Mouse (Mus musculus): ENCODE data around the gene Asz1. TPM values are rescaled to one million over a fixed set of nuclear protein-coding genes. Genes with fewer than 3 reads are reported as not detected.

The Asz1 gene
- polyA plus RNA-seq, 1 experiment from 2014 or later = not detected

GRCm38 (mm10) chr6:18029746-18030656 is 78.9 kb downstream of the Asz1 start, which contains the start of gene Wnt2:
TSS of gene Wnt2 (minus strand) at chr6:18030585.
- DNase-seq (ENCODE audit: low spot score) = peak; percentile 45

DNA sequence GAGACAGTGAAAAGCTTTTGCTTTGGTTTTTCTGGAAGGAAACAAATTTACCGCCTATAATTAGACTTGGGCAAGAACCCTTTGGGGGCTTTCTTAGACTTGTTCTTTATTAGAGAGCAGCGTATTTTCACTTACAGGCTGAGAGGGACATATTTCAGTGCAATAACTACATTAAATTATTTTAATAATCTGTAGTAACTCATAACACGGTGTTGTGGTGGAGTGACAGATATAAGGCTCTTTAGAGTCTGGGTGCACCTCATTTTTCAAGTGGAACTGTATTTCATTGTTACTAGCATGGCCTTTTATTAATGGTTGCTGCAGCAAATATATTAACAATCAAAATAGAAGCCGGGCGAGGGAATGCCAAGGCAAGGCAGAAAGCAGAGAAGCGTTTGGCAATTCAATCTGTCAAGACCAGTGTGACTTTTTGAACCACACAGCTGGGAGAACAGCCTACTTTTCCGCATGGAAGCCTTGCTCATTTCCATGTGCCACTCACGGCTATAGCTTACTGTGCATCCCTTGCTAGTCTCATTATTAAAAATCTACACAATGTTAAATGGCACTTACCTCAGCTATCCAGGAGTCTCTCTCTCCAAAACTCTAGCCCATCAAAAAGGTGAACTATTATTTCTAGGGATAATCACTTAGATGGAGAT is 84.6 kb downstream of the Asz1 start:
- ATAC-seq (ENCODE audit: low read depth) = no peak
- no peaks in the 10 kb centered on the region for H3K36me3 ChIP-seq (ENCODE audit: control insufficient read depth, insufficient read depth, low read length)
- H3K9me3 ChIP-seq (ENCODE audit: control insufficient read depth, low read length) = no peaks in the 10 kb centered on the region
- no peak for DNase-seq (ENCODE audit: low spot score)
- 77% methylated on average over 8 of the region's 8 CpGs for WGBS
- H3K4me2 ChIP-seq (ENCODE audit: low read depth, low read length) = no peak overlapping the region
- no peak overlapping the region for H3K27ac ChIP-seq (replicated peaks; ENCODE audit: low read depth, low read length)
- no peak overlapping the region for H3K9ac ChIP-seq (ENCODE audit: low read depth, low read length)
- H3K27me3 ChIP-seq (replicated peaks; ENCODE audit: control insufficient read depth, insufficient read depth, low read length) = peaks cover 8% of the 10 kb centered on the region
- no peaks in the 10 kb centered on the region for H3K4me1 ChIP-seq (ENCODE audit: control insufficient read depth, insufficient read depth, low read length)
- no peak overlapping the region for H3K4me3 ChIP-seq (ENCODE audit: low read depth, low read length)

More at GRCm38 (mm10) chr6:18029746-18030656, 78.9 kb downstream of the Asz1 start, which contains the start of gene Wnt2:
- Histone ChIP-seq H3K27ac (replicated peaks; ENCODE audit: low read depth, low read length) (no peak within 1 kb of the TSS), H3K4me1 (ENCODE audit: control insufficient read depth, insufficient read depth, low read length) (peaks cover 14% of the 10 kb centered on the region; the same call in 1 of the 2 replicates), H3K27me3 (replicated peaks; ENCODE audit: control insufficient read depth, insufficient read depth, low read length) (peaks cover 46% of the 10 kb centered on the region), H3K4me2 (ENCODE audit: low read depth, low read length) (peak within 1 kb of the TSS; percentile 96), H3K36me3 (ENCODE audit: control insufficient read depth, insufficient read depth, low read length) (no peaks in the 10 kb centered on the region), H3K9ac (ENCODE audit: low read depth, low read length) (peak within 1 kb of the TSS; percentile 53), H3K9me3 (ENCODE audit: control insufficient read depth, low read length) (no peaks in the 10 kb centered on the region), H3K4me3 (ENCODE audit: low read depth, low read length) (peak within 1 kb of the TSS; percentile 54)
- peak; percentile 65 for ATAC-seq (ENCODE audit: low read depth)
- WGBS = under 1% methylated on average over 46 of the region's 47 CpGs

GRCm38 (mm10) chr6:18013346-18013745 is 95.5 kb downstream of the Asz1 start:
- Histone ChIP-seq H3K4me2 (ENCODE audit: low read depth, low read length) (peak overlapping the region; percentile 24; the same call in 1 of the 2 replicates), H3K27ac (replicated peaks; ENCODE audit: low read depth, low read length) (0 out of 2 replicates have a peak overlapping the region, but pooled peaks have one; percentile 39), H3K36me3 (ENCODE audit: control insufficient read depth, insufficient read depth, low read length) (no peaks in the 10 kb centered on the region), H3K9me3 (ENCODE audit: control insufficient read depth, low read length) (no peaks in the 10 kb centered on the region), H3K4me1 (ENCODE audit: control insufficient read depth, insufficient read depth, low read length) (peaks cover 4% of the 10 kb centered on the region; the same call in 1 of the 2 replicates), H3K9ac (ENCODE audit: low read depth, low read length) (no peak overlapping the region; the same call in 1 of the 2 replicates), H3K27me3 (replicated peaks; ENCODE audit: control insufficient read depth, insufficient read depth, low read length) (no peaks in the 10 kb centered on the region), H3K4me3 (ENCODE audit: low read depth, low read length) (no peak overlapping the region)
- WGBS = 26% methylated on average over 7 of the region's 7 CpGs
- peak; percentile 62 for DNase-seq (ENCODE audit: low spot score)
- peak; percentile 77 for ATAC-seq (ENCODE audit: low read depth)

DNA sequence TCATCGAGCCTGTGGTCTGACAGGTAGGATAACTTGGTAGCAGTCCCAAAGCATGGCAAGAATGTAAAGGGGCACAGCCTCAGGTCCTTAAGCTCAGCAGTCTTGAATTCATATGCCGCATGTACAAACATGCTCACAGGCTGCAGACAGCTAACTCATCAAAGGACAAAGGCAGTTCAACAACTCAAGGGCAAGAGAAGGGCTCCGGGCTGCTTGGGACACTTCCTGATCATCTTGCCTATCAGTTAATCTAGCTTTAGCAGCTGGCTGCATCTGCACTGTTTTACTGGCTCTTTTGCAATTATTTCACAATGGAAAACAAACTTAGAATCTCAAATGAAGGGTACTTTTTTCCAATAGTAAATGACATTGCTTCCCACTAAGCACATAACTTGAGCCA is 101.5 kb downstream of the Asz1 start:
- ATAC-seq (ENCODE audit: low read depth) (no peak), DNase-seq (ENCODE audit: low spot score) (no peak)
- no peaks in the 10 kb centered on the region for H3K4me1 ChIP-seq (ENCODE audit: control insufficient read depth, insufficient read depth, low read length)
- no peak overlapping the region for H3K4me3 ChIP-seq (ENCODE audit: low read depth, low read length)
- no peak overlapping the region for H3K27ac ChIP-seq (replicated peaks; ENCODE audit: low read depth, low read length)
- H3K27me3 ChIP-seq (replicated peaks; ENCODE audit: control insufficient read depth, insufficient read depth, low read length) = no peaks in the 10 kb centered on the region
- no peak overlapping the region for H3K9ac ChIP-seq (ENCODE audit: low read depth, low read length)
- H3K9me3 ChIP-seq (ENCODE audit: control insufficient read depth, low read length) = no peaks in the 10 kb centered on the region
- no peak overlapping the region for H3K4me2 ChIP-seq (ENCODE audit: low read depth, low read length)
- no peaks in the 10 kb centered on the region for H3K36me3 ChIP-seq (ENCODE audit: control insufficient read depth, insufficient read depth, low read length)
- whole genome bisulfite sequencing = 67% methylated on average over 3 of the region's 3 CpGs

DNA sequence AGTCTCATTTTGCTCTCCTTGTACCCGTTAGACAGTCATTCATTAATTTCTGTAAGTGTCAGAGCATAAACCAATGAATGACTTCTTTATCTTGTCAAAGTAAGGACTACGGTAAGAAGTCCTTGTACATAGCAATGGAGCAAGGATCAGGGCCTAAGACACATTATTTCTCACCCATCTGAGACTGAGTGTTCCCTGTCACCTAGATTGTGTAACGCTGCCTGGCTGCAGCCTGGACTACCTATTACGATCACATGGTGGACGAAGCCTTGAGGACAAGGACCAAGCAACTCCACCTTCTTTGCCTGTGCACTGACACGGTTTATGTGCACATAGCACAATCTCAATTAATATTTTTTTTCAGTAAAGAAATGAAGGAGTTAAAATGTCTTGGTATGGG is 106.8 kb downstream of the Asz1 start:
- no peak overlapping the region for H3K9ac ChIP-seq (ENCODE audit: low read depth, low read length)
- H3K4me1 ChIP-seq (ENCODE audit: control insufficient read depth, insufficient read depth, low read length) = no peaks in the 10 kb centered on the region
- no peak overlapping the region for H3K4me2 ChIP-seq (ENCODE audit: low read depth, low read length)
- H3K36me3 ChIP-seq (ENCODE audit: control insufficient read depth, insufficient read depth, low read length) = no peaks in the 10 kb centered on the region
- no peak overlapping the region for H3K27ac ChIP-seq (replicated peaks; ENCODE audit: low read depth, low read length)
- ATAC-seq (ENCODE audit: low read depth) (no peak), DNase-seq (ENCODE audit: low spot score) (no peak)
- H3K27me3 ChIP-seq (replicated peaks; ENCODE audit: control insufficient read depth, insufficient read depth, low read length) = no peaks in the 10 kb centered on the region
- H3K4me3 ChIP-seq (ENCODE audit: low read depth, low read length) = no peak overlapping the region
- H3K9me3 ChIP-seq (ENCODE audit: control insufficient read depth, low read length) = no peaks in the 10 kb centered on the region
- 92% methylated on average over 6 of the region's 6 CpGs for WGBS

Other genes with a start within 250 kb of the Asz1 start
- gene Wnt2, start 78.5 kb downstream of the Asz1 start, polyA plus RNA-seq (2014; fragmentation: Nextera tagmentation; extraction: Ambion mirVana) = 7.0 and 8.7 TPM in 2 replicates
- 0.70 and 0.93 TPM in 2 replicates for gene Cftr, start 61.6 kb upstream of the Asz1 start, polyA plus RNA-seq (2014; fragmentation: Nextera tagmentation; extraction: Ambion mirVana)